Mouse (Mus musculus): ENCODE data around the gene Ube2n. TPM values are rescaled to one million over a fixed set of nuclear protein-coding genes. Genes with fewer than 3 reads are reported as not detected.

Ube2n gene
- polyA plus RNA-seq, 1 experiment from 2014 or later = 339 TPM

GRCm38 (mm10) chr10:95530551-95531121 is 15.7 kb downstream of the Ube2n start:
- Histone ChIP-seq H3K9me3 (no peaks in the 10 kb centered on the region), H3K4me3 (no peak overlapping the region), H3K27me3 (no peaks in the 10 kb centered on the region), H3K4me2 (replicated peaks) (no peak overlapping the region), H3K27ac (no peak overlapping the region), H3K36me3 (no peaks in the 10 kb centered on the region), H3K9ac (no peak overlapping the region), H3K4me1 (peaks cover 41% of the 10 kb centered on the region)
- WGBS = 77% methylated on average over 2 of the region's 2 CpGs
- ATAC-seq (ENCODE audit: low FRiP score, low read depth) = no peak

- H3K4me1 ChIP-seq = peaks cover 24% of the 10 kb centered on the region; the same call in 1 of the 2 replicates
- no peaks in the 10 kb centered on the region for H3K27me3 ChIP-seq
- H3K9me3 ChIP-seq = no peaks in the 10 kb centered on the region
- no peak overlapping the region for H3K4me2 ChIP-seq (replicated peaks)
- no peaks in the 10 kb centered on the region for H3K36me3 ChIP-seq
- no peak overlapping the region for H3K4me3 ChIP-seq
- WGBS = 91% methylated on average over 5 of the region's 5 CpGs
- H3K27ac ChIP-seq = no peak overlapping the region
- no peak for ATAC-seq (ENCODE audit: low FRiP score, low read depth)
- H3K9ac ChIP-seq = no peak overlapping the region
Measured at GRCm38 (mm10) chr10:95532916-95533315, 18.0 kb downstream of the Ube2n start.

- Histone ChIP-seq H3K27me3 (no peaks in the 10 kb centered on the region), H3K27ac (no peak overlapping the region), H3K9ac (no peak overlapping the region), H3K4me3 (no peak overlapping the region), H3K36me3 (no peaks in the 10 kb centered on the region), H3K4me2 (replicated peaks) (no peak overlapping the region), H3K9me3 (no peaks in the 10 kb centered on the region), H3K4me1 (peaks cover 24% of the 10 kb centered on the region; the same call in 1 of the 2 replicates)
- ATAC-seq (ENCODE audit: low FRiP score, low read depth) = no peak
- 90% methylated on average over 7 of the region's 7 CpGs for WGBS
Measured at GRCm38 (mm10) chr10:95533382-95533781, 18.4 kb downstream of the Ube2n start.

- 85% methylated on average over 8 of the region's 8 CpGs for whole genome bisulfite sequencing
- H3K4me1 ChIP-seq = 0 out of 2 replicates have a peak, but pooled peaks cover 13% of the 10 kb centered on the region
- H3K36me3 ChIP-seq = no peaks in the 10 kb centered on the region
- H3K4me3 ChIP-seq = no peak overlapping the region
- H3K9me3 ChIP-seq = no peaks in the 10 kb centered on the region
- no peak overlapping the region for H3K4me2 ChIP-seq (replicated peaks)
- no peak overlapping the region for H3K9ac ChIP-seq
- no peaks in the 10 kb centered on the region for H3K27me3 ChIP-seq
- no peak for ATAC-seq (ENCODE audit: low FRiP score, low read depth)
- H3K27ac ChIP-seq = no peak overlapping the region
Measured at GRCm38 (mm10) chr10:95535399-95536221, 20.7 kb downstream of the Ube2n start.

GRCm38 (mm10) chr10:95536222-95536541 is 21.2 kb downstream of the Ube2n start:
- no peaks in the 10 kb centered on the region for H3K27me3 ChIP-seq
- no peak overlapping the region for H3K4me2 ChIP-seq (replicated peaks)
- WGBS = 88% methylated on average over 6 of the region's 6 CpGs
- 0 out of 2 replicates have a peak, but pooled peaks cover 10% of the 10 kb centered on the region for H3K4me1 ChIP-seq
- no peaks in the 10 kb centered on the region for H3K9me3 ChIP-seq
- no peak overlapping the region for H3K4me3 ChIP-seq
- H3K27ac ChIP-seq = no peak overlapping the region
- no peak overlapping the region for H3K9ac ChIP-seq
- no peaks in the 10 kb centered on the region for H3K36me3 ChIP-seq
- ATAC-seq (ENCODE audit: low FRiP score, low read depth) = no peak

GRCm38 (mm10) chr10:95539260-95539659 is 24.3 kb downstream of the Ube2n start:
- no peak overlapping the region for H3K27ac ChIP-seq

GRCm38 (mm10) chr10:95539841-95540240 is 24.9 kb downstream of the Ube2n start:
- peaks cover 15% of the 10 kb centered on the region for H3K36me3 ChIP-seq
- 92% methylated on average over 3 of the region's 3 CpGs for WGBS

More at GRCm38 (mm10) chr10:95539260-95539659, 24.3 kb downstream of the Ube2n start:
- peaks cover 9% of the 10 kb centered on the region for H3K36me3 ChIP-seq
- no peak overlapping the region for H3K9ac ChIP-seq
- no peaks in the 10 kb centered on the region for H3K27me3 ChIP-seq
- H3K4me3 ChIP-seq = no peak overlapping the region
- ATAC-seq (ENCODE audit: low FRiP score, low read depth) = no peak
- 0 out of 2 replicates have a peak, but pooled peaks cover 4% of the 10 kb centered on the region for H3K4me1 ChIP-seq
- 88% methylated on average over 3 of the region's 3 CpGs for WGBS
- no peak overlapping the region for H3K4me2 ChIP-seq (replicated peaks)
- no peaks in the 10 kb centered on the region for H3K9me3 ChIP-seq

GRCm38 (mm10) chr10:95542916-95543315 is 28.0 kb downstream of the Ube2n start:
- no peak for ATAC-seq (ENCODE audit: low FRiP score, low read depth)
- H3K9me3 ChIP-seq = no peaks in the 10 kb centered on the region
- H3K4me2 ChIP-seq (replicated peaks) = no peak overlapping the region
- H3K9ac ChIP-seq = no peak overlapping the region
- no peaks in the 10 kb centered on the region for H3K27me3 ChIP-seq
- no peak overlapping the region for H3K27ac ChIP-seq
- peaks cover 43% of the 10 kb centered on the region for H3K36me3 ChIP-seq
- 90% methylated on average over 4 of the region's 4 CpGs for WGBS
- 0 out of 2 replicates have a peak, but pooled peaks cover 4% of the 10 kb centered on the region for H3K4me1 ChIP-seq
- no peak overlapping the region for H3K4me3 ChIP-seq

More at GRCm38 (mm10) chr10:95539841-95540240, 24.9 kb downstream of the Ube2n start:
- Histone ChIP-seq H3K9me3 (no peaks in the 10 kb centered on the region), H3K27me3 (no peaks in the 10 kb centered on the region), H3K4me2 (replicated peaks) (no peak overlapping the region), H3K9ac (no peak overlapping the region), H3K27ac (no peak overlapping the region), H3K4me1 (0 out of 2 replicates have a peak, but pooled peaks cover 4% of the 10 kb centered on the region), H3K4me3 (no peak overlapping the region)
- no peak for ATAC-seq (ENCODE audit: low FRiP score, low read depth)

GRCm38 (mm10) chr10:95543377-95543776 is 28.4 kb downstream of the Ube2n start:
- Histone ChIP-seq H3K9ac (no peak overlapping the region), H3K27ac (no peak overlapping the region), H3K9me3 (no peaks in the 10 kb centered on the region), H3K27me3 (no peaks in the 10 kb centered on the region), H3K36me3 (peaks cover 47% of the 10 kb centered on the region), H3K4me3 (no peak overlapping the region), H3K4me1 (0 out of 2 replicates have a peak, but pooled peaks cover 4% of the 10 kb centered on the region), H3K4me2 (replicated peaks) (no peak overlapping the region)
- ATAC-seq (ENCODE audit: low FRiP score, low read depth) = no peak
- WGBS = 84% methylated on average over 2 of the region's 2 CpGs

- Histone ChIP-seq H3K9ac (no peak overlapping the region), H3K9me3 (no peaks in the 10 kb centered on the region), H3K4me2 (replicated peaks) (no peak overlapping the region), H3K4me1 (0 out of 2 replicates have a peak, but pooled peaks cover 4% of the 10 kb centered on the region), H3K4me3 (no peak overlapping the region), H3K27me3 (no peaks in the 10 kb centered on the region), H3K36me3 (peaks cover 51% of the 10 kb centered on the region), H3K27ac (no peak overlapping the region)
- ATAC-seq (ENCODE audit: low FRiP score, low read depth) = no peak
Measured at GRCm38 (mm10) chr10:95544004-95544403, 29.1 kb downstream of the Ube2n start.

- Histone ChIP-seq H3K9ac (no peak overlapping the region), H3K4me2 (replicated peaks) (no peak overlapping the region), H3K4me1 (no peaks in the 10 kb centered on the region), H3K36me3 (peaks cover 57% of the 10 kb centered on the region), H3K4me3 (no peak overlapping the region), H3K27me3 (no peaks in the 10 kb centered on the region), H3K9me3 (no peaks in the 10 kb centered on the region), H3K27ac (no peak overlapping the region)
- ATAC-seq (ENCODE audit: low FRiP score, low read depth) = no peak
- 89% methylated on average over 2 of the region's 2 CpGs for WGBS
Measured at GRCm38 (mm10) chr10:95544651-95545050, 29.7 kb downstream of the Ube2n start.

- Histone ChIP-seq H3K4me2 (replicated peaks) (no peak overlapping the region), H3K4me1 (no peaks in the 10 kb centered on the region), H3K27ac (no peak overlapping the region), H3K9me3 (no peaks in the 10 kb centered on the region), H3K9ac (no peak overlapping the region), H3K36me3 (peaks cover 61% of the 10 kb centered on the region), H3K4me3 (no peak overlapping the region), H3K27me3 (no peaks in the 10 kb centered on the region)
- ATAC-seq (ENCODE audit: low FRiP score, low read depth) = no peak
- 71% methylated on average over 4 of the region's 4 CpGs for WGBS
Measured at GRCm38 (mm10) chr10:95545051-95545450, 30.1 kb downstream of the Ube2n start.

Measured in limb, embryonic 13.5 days (tissue).